Mouse (Mus musculus): Measurements from ENCODE around the gene Nckap5.
A peak's percentile ranks its signal among the peaks of the same experiment; 100 is the strongest.

Nckap5 gene

DNA sequence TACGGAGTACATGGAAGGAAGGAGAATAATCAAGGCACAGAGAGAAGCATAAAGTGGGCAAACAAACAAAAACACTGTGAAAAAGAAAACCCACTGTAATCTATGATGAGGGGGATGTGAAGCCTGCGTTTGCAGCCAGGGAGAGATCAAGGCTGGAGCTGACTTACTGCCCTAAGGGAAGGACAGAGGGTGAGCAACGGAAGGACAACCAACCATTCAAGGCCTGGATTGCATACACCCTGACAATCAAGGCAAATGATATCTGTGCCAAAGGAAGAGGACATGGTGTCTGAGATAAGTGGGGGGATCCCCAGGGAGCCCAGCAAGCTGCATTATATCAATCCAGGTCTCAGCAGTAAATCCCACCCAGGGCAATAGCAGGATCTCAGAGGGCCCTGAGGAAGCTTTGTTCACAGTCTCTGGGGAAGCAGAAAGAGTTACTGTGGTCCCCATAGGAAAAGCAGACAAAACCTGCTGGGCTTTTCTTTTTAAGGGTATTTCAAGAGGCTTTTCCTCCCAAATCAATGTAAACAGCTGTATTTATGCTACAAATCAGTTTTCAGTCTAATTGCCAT is 265.4 kb downstream of the Nckap5 start:
- DNase-seq (ENCODE audit: low read depth, low spot score) = no peak

DNA sequence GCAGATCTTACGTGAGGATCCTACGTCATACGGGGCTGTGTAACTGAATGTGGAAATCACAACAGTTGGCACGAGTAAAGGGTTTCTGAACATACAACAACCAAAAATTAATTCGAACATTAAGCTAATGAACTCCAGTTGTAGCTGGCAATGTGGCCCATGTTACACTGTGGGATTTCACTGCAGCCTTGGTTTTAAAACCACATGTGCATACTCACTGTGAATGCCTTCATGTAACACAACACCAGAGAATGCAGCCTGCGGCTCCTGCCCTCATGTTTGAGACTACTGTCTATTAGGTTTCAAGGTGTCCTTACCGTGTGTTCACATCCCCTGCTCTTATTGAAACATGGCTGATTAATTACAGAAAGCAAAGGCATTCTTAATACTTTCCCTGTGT is 269.7 kb downstream of the Nckap5 start:
- no peak for DNase-seq (ENCODE audit: low read depth, low spot score)

DNA sequence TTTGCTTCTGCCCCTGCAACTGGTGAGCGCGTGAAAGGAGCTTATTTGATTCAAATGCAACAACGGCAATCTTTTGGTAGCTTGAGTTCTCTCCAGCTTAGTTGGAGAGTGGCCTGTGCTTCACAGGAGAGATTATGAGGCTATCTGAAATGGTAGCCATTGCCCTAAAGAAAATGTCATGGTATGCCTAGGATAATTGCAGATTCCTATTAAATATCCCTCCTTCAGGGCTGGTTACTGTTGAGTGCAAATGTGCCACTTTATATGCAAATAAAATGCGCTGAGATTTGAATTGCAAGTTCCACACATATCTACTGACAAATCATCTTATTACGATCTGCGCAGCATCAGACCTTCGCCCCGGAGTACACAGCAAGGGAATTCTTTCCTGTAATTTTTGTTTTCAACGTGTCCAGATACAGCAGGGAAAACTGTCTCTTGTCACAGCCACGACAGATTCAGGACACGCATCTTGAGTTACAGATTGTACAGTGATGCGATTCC is 272.8 kb downstream of the Nckap5 start:
- DNase-seq (ENCODE audit: low read depth, low spot score) = no peak

DNA sequence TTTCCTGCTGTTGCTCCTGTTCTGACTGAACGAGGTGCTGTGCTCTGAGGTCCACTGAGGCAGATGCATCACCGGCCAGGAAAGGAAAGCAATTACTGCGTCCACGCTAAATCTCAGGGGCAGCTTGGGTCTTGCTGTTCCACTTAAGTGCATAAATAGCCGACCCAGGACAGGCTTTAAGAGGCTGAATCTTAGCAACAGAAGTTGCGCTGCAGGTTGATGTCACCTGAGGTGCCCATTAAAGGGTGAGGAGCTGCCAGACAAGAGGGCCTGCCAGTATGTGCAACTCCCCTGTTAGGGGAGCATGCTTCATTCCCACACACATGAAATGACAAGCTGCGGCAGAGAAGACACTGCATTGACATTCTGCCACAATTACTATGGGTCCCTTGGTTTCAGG is 282.6 kb downstream of the Nckap5 start:
- DNase-seq (ENCODE audit: low read depth, low spot score) = no peak

DNA sequence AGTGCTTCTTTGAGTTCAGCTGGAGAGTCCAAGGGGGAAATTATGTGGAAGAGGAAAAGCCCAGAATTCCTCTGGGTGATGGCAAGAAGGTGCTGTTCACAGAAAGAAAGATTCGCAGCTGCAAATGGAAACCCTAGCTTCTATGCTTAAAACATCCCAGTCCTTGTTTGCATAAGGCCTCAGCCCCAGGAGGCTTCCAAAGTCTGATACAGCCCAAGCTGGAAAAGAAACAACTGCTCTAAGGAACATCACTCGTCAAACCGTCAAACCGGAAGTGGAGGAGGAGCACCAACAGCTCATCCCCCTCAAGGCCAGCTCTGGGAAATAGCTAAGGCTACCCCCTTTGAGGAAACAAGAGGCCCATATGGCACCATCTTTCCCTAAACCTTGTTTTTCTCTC is 286.1 kb downstream of the Nckap5 start:
- no peak for DNase-seq (ENCODE audit: low read depth, low spot score)

DNA sequence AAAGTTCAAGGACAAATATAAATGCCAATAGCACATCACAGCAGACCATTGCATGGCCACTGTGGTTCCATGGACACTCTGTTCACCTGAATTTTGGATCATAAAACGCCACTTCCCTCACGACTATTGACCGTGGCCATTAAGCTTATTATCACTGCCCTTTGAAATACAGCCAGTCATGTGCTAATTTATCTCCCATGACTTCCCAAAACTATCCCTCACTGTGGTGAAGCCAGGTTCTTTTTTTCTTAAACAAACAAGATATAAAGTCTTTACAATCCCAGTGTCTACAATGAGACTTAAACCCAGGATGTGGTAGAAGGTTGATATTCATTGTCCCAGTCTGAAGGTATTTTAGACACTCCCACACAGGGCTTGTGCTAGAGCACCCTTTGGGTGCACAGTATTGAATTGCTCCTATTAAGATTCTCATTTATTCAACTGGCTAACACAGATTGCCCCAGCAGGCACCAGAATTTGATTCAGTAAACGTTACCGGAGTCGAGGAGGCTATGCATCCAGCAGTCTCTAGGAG is 293.3 kb downstream of the Nckap5 start:
- DNase-seq (ENCODE audit: low read depth, low spot score) = no peak

DNA sequence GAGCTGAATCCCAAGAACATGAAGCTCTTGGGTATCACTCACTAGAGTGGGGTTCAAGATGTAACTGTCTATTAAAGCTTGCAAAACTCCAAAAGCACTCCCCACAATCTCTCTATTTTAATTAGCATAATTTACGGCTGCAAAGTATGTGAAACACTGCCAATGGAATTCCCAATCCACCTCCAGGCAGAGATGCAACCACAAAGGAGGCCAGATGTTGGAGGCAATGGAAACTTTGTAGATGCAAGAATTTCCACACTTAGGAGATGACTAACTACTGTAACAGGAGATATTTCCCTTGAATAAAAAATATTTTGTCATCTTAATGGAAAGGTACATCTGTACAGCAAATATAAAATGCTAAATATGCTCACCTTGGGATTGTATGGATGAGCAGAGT is 295.1 kb downstream of the Nckap5 start:
- DNase-seq (ENCODE audit: low read depth, low spot score) = peak; percentile 16

DNA sequence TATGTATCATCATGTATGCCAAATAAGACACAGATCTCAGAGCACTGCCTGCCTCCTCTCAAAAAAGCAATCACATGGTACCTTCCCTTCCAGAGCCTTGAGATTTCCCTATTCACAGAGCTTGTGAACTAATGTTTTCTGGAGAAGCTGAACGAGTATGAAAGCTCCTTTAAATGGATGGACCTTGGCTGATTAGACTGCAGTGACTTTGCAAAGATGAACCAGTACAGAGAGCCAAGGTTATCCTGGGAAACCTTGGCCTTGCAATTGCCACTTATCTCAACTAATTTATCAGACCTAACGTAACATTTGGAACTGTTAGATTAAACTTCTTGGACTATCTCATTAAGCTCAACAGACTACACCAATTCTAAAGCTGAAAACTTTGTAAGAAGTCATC is 296.6 kb downstream of the Nckap5 start:
- DNase-seq (ENCODE audit: low read depth, low spot score) = no peak

DNA sequence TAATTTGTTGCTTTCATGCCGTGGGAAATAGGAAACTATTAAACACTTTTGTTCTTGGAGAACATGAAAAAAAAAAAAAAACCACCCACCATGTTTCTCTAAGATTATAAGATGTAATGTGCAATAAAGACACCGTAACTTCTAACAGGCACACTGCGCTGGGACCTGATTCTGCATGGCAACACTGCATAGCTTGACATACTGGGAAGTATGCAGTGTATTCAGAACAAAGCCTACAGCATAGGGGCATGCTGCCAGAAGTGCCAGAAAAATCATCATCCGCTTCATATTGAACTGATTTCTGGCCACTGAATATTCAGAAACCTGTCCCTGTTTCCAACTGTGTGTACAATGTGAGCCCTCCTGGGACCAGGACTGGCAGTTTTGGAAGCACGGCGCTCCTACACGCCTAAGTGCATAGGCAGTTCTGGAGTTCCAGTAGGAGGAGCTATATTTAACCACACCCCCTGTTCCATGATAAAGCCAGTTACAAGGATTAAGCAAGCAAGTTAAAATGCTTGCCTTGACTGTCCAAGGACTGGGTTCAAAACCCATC is 302.5 kb downstream of the Nckap5 start:
- DNase-seq (ENCODE audit: low read depth, low spot score) = peak; percentile 10

DNA sequence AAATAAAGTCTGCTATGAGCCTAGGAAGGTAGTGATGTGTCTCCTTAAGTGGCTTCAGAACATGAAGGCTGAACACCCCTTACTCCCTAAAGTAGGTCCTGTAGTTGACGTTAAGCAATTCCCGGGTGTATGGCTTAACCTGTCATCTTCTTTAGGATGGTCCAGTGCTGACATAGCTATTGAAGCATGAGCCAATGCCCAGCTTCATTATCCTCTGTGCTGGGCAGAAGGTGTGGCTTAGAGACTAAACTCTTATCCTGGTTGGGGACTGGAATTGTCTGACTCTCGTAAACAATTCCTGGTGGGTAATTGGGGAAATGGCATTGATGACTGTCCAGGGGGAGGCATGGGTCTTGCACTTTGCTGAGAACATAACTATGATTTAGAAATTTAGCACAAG is 312.5 kb downstream of the Nckap5 start:
- DNase-seq (ENCODE audit: low read depth, low spot score) = no peak

DNA sequence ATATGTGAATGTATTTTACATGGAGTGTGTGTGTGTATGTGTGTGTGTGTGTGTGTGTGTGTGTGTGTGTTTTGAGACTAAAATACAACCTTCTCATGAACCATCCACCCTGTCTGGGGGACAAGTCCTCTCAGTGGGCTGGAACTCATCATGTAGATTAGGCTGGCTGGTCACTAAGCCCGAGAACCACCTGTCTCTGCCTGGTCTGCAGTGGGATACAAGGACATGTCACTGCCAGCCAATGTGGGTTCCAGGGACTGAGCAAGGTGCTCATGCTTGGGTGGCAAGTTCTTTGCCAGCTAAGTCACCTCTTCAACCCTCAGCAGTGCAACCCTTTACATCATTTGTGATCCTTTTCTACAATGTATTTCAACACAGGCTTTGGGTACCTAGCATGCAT is 313.2 kb downstream of the Nckap5 start:
- DNase-seq (ENCODE audit: low read depth, low spot score) = no peak

DNA sequence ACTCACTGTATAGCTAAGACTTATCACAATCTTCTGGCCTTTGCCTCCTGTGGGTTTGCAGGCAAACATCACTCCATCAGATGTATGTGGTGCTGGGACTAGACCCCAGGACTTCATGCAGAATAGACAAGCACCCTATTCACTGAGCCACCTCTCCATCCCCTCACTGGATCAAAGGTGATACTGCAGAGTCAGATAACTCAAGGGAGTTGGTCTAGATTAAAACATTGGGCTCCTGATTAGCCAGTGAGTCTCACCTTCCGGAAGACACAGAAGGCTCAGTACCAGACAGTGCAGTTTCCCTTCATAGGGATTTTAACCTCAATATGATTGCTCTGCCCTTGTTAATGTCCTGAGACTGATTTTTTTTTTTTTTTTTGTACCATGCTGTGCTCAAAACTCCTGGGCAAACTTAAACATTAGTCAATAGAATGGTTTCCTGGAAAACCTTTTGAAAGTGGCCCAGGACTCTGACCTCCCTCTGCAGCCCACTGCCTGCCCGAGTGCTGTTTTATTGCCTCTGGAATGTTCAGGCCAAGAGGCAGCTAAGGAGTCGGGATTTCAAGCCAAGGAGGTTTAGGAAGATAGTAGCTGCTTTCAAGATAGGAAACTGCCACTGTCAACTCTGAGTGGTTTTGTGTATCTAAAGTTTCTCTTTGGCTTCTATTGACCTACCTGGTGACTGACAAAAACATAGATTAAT is 315.4 kb downstream of the Nckap5 start:
- no peak for DNase-seq (ENCODE audit: low read depth, low spot score)

DNA sequence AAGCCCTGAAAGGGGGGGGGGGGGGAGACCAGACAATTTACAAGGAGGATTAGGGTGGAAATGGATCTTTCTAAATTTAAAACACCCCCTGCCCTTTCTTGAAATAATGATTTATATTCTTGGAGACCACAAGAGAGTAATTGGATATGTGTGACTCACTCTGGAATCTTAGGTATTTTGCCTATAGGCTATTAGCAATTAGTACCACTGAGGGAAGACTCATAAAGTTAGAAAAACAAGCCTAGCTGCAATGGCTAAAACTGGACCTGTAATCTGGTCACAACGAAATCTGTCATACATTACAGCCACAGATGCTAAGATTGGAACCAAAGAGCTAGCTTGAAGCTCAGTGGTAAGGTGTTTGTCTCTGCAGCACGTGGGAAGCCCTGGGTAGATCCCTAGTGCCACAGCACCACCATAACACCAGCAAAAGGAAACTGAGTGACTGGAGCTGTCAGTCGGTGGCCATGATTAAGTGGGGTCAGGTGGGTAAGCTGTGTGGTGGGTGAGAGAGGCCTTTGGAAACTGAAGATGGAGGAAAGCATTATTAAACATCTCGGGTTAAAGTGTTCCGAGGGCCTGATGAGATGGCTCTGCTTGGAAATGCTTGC is 318.7 kb downstream of the Nckap5 start:
- no peak for DNase-seq (ENCODE audit: low read depth, low spot score)

DNA sequence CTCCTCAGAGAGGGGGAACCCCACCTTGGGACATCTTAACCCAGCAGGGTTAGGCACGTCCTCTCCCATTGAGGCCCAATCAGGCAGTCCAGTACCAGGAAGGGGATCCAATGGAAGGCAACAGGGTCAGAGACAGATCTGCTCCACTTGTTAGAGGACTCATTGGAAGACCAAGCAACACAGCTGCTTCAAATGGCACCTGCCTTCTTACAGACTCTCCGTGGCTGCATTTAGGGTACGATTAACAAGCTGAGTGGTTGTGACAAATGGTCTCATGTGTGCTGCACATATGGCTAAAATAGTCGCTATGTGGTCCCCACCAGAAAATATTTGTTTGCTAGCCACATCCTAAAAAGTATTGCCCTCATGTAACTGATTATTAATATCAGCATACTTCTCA is 325.9 kb downstream of the Nckap5 start:
- DNase-seq (ENCODE audit: low read depth, low spot score) = no peak

DNA sequence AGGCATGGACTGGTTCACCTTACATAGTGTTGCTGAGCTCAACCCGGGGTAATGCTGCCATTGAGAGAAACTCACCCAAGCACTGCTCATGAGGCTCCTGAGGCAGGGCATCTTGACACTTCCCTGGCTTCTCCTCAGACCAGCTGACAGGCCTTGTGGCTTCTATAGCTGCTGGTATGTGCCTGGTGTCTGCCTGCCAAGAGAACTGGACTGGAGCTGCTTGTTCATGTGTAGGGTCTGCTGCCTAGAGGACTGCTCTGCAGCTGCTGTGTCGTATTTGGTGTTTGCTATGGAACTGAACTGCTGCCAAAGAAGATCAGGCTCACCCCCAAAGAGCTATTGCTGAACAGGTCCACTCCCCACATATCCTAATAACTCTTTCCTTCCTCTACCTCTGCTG is 327.9 kb downstream of the Nckap5 start:
- DNase-seq (ENCODE audit: low read depth, low spot score) = no peak

DNA sequence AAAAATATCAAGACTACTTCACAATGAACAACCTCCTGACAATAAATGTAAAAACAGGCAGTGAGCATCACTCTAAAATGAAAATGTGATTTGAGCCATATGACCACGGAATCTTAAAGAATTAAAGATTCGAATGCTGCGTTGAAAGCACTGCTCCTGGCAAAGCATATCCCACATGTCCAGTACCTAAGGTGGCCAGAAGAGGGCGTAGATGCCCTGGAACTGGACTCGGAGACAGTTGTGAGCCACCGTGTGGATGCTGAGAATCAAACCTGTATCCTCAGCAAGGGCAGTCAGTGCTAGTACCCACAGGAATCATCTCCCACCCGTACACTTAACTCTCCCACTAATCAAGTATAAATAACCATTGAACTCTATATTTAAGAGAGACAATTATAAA is 333.9 kb downstream of the Nckap5 start:
- no peak for DNase-seq (ENCODE audit: low read depth, low spot score)

DNA sequence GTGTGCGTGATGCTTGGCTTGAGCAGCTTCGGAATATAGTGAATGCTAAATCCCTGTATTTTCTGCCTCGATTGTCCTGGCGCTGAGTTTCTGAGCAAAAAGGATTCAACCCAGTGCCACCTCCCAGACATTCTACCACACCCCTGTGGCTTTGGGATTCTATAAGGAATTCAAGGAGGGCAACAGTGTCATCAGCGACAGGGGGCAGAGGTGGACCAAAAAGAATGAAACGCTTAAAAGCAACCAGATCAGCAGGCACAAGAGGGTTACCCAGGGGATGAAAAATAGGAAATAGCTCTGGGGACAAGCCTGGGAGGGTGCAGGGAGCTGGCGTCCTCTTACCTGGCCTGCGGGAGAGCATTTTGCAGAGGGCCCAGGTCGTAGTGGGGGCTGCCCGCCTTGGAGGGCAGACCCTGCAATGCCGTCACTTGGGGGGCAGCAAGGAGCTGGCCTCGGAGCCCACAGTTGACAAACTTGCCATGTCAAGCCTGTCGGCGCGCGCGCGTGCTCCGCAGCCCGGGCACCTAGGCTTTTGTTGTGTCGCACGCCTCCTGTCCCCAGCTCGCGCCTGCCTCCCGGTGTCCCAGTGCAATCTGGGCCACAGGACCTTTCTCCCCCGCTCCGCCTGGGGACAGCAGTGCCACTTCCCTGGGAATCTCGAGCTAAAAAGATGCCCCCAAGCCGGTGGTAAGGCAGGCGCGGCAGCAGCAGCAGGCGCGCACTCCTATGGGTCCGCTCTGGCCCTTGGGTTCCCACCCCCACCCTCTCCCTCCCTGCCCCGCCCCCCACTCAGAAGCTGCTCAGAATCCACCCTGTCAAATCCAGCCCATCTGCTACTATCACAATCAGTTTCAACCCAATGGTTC is 338.2 kb downstream of the Nckap5 start:
- no peak for DNase-seq (ENCODE audit: low read depth, low spot score)

DNA sequence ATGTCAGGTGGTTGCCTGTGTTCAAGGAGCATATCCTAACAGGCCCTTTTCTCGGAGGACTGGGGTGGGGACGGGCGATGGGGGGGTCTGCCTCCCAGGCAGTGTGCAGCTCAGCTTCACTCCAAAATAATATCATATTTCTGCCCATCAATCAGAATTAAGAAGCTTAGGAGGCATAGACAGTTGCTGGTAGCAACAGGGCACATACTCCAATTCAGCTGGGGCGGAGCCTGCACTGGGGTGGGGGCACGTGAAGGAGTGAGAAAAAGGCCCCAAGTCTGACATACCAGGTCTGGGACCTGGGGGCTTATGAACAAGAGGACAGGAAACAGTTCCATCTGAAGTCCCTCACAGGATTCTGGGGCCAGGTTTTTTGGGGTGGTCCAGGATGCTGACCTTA is 339.2 kb downstream of the Nckap5 start:
- DNase-seq (ENCODE audit: low read depth, low spot score) = no peak

DNA sequence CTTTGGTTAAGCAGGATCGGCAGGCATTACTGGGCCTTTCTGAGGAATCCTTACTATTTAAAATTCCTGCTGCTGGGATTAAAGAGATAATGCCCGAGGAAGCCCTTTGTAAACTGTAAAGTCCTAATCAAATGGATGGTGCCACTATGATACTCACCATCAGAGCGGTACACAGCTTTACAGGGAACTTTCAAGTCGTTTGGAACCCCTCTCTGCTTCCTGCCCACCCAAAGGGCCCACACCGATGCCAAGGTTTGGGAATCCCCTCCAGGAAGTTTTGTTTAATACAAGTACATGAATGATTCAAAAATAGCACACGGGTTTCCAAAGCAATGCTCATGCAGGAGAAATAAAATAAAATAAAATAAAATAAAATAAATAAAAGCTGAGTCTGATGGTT is 340.3 kb downstream of the Nckap5 start:
- DNase-seq (ENCODE audit: low read depth, low spot score) = no peak

DNA sequence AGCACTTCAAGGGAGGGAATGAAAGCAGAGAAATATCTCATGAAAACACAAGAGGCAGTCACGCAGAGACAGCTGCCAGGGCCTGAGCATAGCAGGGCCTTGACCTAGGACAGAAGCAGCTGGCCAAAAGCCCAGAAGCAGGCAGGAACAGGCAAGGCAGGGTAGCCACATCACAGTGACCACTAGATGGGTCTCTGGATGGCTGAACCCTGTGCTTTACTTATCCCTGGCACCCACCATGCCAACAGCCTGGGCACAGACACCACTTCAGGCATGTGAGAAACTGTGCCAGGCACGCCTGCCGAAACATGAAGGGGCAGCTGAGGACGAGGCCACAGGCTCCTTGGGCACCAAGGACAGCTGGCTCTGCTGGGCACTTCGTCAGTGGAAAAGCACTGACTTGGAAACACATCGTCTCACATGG is 345.9 kb downstream of the Nckap5 start:
- no peak for DNase-seq (ENCODE audit: low read depth, low spot score)

DNA sequence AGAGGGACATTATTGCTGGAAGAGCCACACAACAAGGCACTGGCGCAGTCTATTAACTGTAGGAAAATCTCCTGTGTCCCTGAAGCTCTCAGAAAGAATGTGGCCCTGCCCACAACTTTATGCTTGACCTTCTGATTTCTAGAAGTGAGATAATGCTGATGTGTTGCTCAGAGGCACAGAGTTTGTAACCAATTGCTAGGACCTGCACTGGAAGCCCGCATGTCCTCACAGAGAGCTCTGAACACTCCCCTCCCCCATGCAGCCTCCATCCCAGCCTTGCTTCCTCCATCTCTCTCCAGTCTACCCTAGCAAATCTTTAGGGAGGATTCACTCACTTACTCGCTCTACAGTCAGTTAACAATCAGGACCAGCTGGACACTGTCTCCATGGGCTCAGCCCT is 346.9 kb downstream of the Nckap5 start:
- DNase-seq (ENCODE audit: low read depth, low spot score) = no peak

Data from brain, adult 2 months (tissue).